Mouse (Mus musculus) limb, embryonic 14.5 days (tissue): ENCODE measurements around the gene Rmdn2. TPM values are rescaled to one million over a fixed set of nuclear protein-coding genes. Genes with fewer than 3 reads are reported as not detected.

Experiments
- ATAC-seq: fragments of 200-750 bp; cut with Nextera tagmentation; 2 replicates; pipeline ENCODE4 v1.8.0; 2017; ENCODE audit warnings: low read depth, moderate number of reproducible peaks, moderate TSS enrichment; ENCODE audit not compliant: low FRiP score
- DNase-seq: peaks from one replicate; pipeline ENCODE4 v3.0.0-alpha.2; 2015; ENCODE audit warnings: low spot score
- H3K27ac ChIP-seq: fragments of 300-500 bp; sonication (generic); replicated peaks from 2 replicates; pipeline ENCODE4 v1.5.1; 2014; ENCODE audit warnings: low read depth, mild to moderate bottlenecking, low read length, moderate library complexity, mixed read lengths
- H3K27me3 ChIP-seq: fragments of 300-500 bp; sonication (generic); 2 replicates; pipeline ENCODE4 v1.6.1; 2014; ENCODE audit warnings: low read length, mixed read lengths; ENCODE audit not compliant: control insufficient read depth, insufficient read depth
- H3K36me3 ChIP-seq: fragments of 300-500 bp; sonication (generic); 2 replicates; pipeline ENCODE4 v1.6.1; 2014; ENCODE audit warnings: mild to moderate bottlenecking, low read length, moderate library complexity, mixed read lengths; ENCODE audit not compliant: control insufficient read depth, insufficient read depth
- H3K4me1 ChIP-seq: fragments of 300-500 bp; sonication (generic); 2 replicates; pipeline ENCODE4 v1.6.1; 2014; ENCODE audit warnings: antibody characterized with exemption, low read length, mixed read lengths; ENCODE audit not compliant: control insufficient read depth, insufficient read depth
- H3K4me2 ChIP-seq: fragments of 300-500 bp; sonication (generic); replicated peaks from 2 replicates; pipeline ENCODE4 v1.6.1; 2014; ENCODE audit warnings: low read depth, mild to moderate bottlenecking, low read length, moderate library complexity; ENCODE audit not compliant: severe bottlenecking
- H3K4me3 ChIP-seq: fragments of 300-500 bp; sonication (generic); replicated peaks from 2 replicates; pipeline ENCODE4 v1.5.1; 2014; ENCODE audit warnings: low read length
- H3K9ac ChIP-seq: fragments of 300-500 bp; sonication (generic); 2 replicates; pipeline ENCODE4 v1.6.1; 2014; ENCODE audit warnings: mild to moderate bottlenecking, low read depth, low read length, moderate library complexity; ENCODE audit not compliant: severe bottlenecking
- H3K9me3 ChIP-seq: fragments of 300-500 bp; sonication (generic); 2 replicates; pipeline ENCODE4 v1.6.1; 2016; ENCODE audit warnings: low read length; ENCODE audit not compliant: control insufficient read depth
- POLR2A ChIP-seq: fragments of 200-500 bp; IDR thresholded peaks from 2 replicates; pipeline ENCODE4 v1.8.0; 2012; ENCODE audit warnings: inconsistent platforms, mild to moderate bottlenecking, moderate library complexity, borderline replicate concordance; ENCODE audit not compliant: insufficient read depth, insufficient read length; ENCODE audit errors: extremely low read depth
- WGBS: fragments of 180-500 bp; shearing (Covaris S2); extraction: QIAGEN DNeasy Blood & Tissue Kit; methylation state at CpG from one replicate; pipeline ENCODE4 v1.1.7; 2014; 5-methylcytosine and 5-hydroxymethylcytosine counted together
- polyA plus RNA-seq, 2 experiments: library from polyadenylated mRNA; depleted of rRNA in 1 of 2; stranded (reverse) in 1 of 2; unstranded in 1 of 2; fragments of >200 nt; fragmentation: Nextera tagmentation in 1 of 2; extraction: Ambion mirVana in 1 of 2; gene quantifications; 2 replicates each; pipeline versions ENCODE4 v1.2.1 to v1.2.3; 2012 to 2014

Rmdn2 gene
- polyA plus RNA-seq, 2 experiments, result 7.6 to 10.7 TPM

DNA sequence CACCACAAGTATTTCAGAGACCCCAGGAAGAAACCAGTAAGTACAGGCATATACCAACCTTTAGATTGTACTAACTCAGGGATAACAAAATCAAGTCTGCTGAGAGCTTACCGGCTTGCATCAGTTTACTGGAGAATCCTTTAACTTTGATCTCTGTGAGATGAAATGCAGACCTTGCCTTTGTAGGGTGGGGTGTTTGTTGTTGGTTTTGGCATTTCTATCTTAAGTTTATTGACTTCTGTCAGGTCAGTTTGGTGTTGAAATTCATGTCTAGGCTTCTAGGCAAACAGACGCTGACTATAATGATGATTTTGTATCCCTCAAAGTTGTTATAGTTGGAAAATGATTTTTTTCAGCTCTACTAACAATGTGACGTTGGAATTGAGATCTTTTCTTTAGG, 12.2 kb downstream of the Rmdn2 start:
- H3K9me3 ChIP-seq, result no peaks in the 10 kb centered on the region
- DNase-seq (no peak), ATAC-seq (no peak)
- H3K4me1 ChIP-seq, result no peaks in the 10 kb centered on the region
- H3K36me3 ChIP-seq, result no peaks in the 10 kb centered on the region
- no peak overlapping the region for H3K4me2 ChIP-seq
- 57% methylated on average over 3 of the region's 3 CpGs for WGBS
- no peak overlapping the region for H3K4me3 ChIP-seq
- no peak for TF ChIP-seq POLR2A
- H3K27me3 ChIP-seq, result no peaks in the 10 kb centered on the region
- no peak overlapping the region for H3K27ac ChIP-seq
- H3K9ac ChIP-seq, result no peak overlapping the region

DNA sequence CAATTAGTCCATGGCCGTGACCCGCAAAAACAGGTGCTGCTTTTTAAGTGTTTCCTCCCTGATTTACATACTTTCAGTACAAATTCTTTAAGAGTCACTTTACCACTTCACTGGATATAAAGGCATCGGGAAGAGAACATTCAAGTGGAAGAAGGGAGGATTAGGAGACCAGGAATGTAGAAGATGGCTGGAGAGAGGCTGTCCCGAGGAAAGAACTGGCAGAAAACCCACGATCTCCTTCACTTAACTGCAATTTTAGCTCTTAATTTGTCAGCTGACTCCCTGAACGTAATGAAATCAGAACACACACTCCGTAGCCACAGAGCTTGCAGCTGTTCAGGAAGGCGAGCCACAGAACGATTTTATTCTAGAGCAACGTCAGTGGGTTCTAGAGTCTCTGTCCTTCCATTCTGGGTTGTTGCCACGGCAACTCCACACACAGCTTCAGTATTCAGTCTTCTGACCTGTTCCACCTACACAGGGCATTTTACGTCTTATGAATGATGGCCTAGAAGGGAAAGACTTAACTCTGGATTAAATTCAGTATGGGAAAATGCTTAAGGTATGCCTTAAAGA, 14.7 kb downstream of the Rmdn2 start:
- ATAC-seq (no peak), DNase-seq (no peak)
- no peaks in the 10 kb centered on the region for H3K36me3 ChIP-seq
- no peak overlapping the region for H3K9ac ChIP-seq
- WGBS, result 67% methylated on average over 12 of the region's 12 CpGs
- H3K27me3 ChIP-seq, result no peaks in the 10 kb centered on the region
- H3K4me3 ChIP-seq, result no peak overlapping the region
- no peak for TF ChIP-seq POLR2A
- H3K4me1 ChIP-seq, result no peaks in the 10 kb centered on the region
- H3K27ac ChIP-seq, result no peak overlapping the region
- H3K9me3 ChIP-seq, result no peaks in the 10 kb centered on the region
- H3K4me2 ChIP-seq, result no peak overlapping the region

- WGBS, result 84% methylated on average over 4 of the region's 4 CpGs
- H3K36me3 ChIP-seq, result no peaks in the 10 kb centered on the region
- no peaks in the 10 kb centered on the region for H3K4me1 ChIP-seq
- ATAC-seq (no peak), DNase-seq (no peak)
- no peak overlapping the region for H3K27ac ChIP-seq
- H3K27me3 ChIP-seq, result no peaks in the 10 kb centered on the region
- no peak for TF ChIP-seq POLR2A
- no peaks in the 10 kb centered on the region for H3K9me3 ChIP-seq
- no peak overlapping the region for H3K9ac ChIP-seq
- no peak overlapping the region for H3K4me2 ChIP-seq
- H3K4me3 ChIP-seq, result no peak overlapping the region
These were observed 38.2 kb downstream of the Rmdn2 start for GRCm38 (mm10) chr17:79649893-79650292.

GRCm38 (mm10) chr17:79650297-79650696, 38.6 kb downstream of the Rmdn2 start:
- H3K27ac ChIP-seq, result no peak overlapping the region
- no peak overlapping the region for H3K4me2 ChIP-seq
- WGBS, result 91% methylated on average over 5 of the region's 5 CpGs
- H3K4me3 ChIP-seq, result no peak overlapping the region
- H3K9ac ChIP-seq, result no peak overlapping the region
- TF ChIP-seq POLR2A, result no peak
- DNase-seq (no peak), ATAC-seq (no peak)
- H3K9me3 ChIP-seq, result no peaks in the 10 kb centered on the region
- no peaks in the 10 kb centered on the region for H3K27me3 ChIP-seq
- no peaks in the 10 kb centered on the region for H3K4me1 ChIP-seq
- no peaks in the 10 kb centered on the region for H3K36me3 ChIP-seq

DNA sequence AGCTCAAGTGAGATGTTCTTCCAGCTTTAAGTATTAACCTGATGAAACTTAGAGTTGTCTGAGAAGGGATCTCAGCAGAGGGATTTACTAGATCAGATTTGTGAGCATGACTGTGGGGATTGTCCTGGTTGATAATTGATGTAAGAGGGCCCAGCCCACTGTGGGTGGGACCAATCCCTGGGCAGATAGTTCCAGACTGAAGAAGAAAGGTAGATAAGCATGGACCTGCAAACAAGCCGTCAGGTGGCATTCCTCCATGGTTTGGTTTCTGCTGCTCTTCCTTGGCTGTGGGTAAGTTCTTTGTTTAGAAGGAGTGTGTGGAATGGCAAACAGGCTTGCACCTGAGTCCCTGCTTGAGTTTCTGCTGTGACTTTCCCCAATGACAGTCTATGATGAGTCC, 41.5 kb downstream of the Rmdn2 start:
- H3K4me1 ChIP-seq, result no peaks in the 10 kb centered on the region
- no peak overlapping the region for H3K27ac ChIP-seq
- DNase-seq, result no peak
- no peak for TF ChIP-seq POLR2A
- H3K36me3 ChIP-seq, result no peaks in the 10 kb centered on the region
- H3K9ac ChIP-seq, result no peak overlapping the region
- 80% methylated on average over 1 of the region's 1 CpGs for WGBS
- no peak overlapping the region for H3K4me2 ChIP-seq
- H3K4me3 ChIP-seq, result no peak overlapping the region
- H3K27me3 ChIP-seq, result no peaks in the 10 kb centered on the region
- no peak for ATAC-seq
- no peaks in the 10 kb centered on the region for H3K9me3 ChIP-seq

GRCm38 (mm10) chr17:79654187-79654586, 42.5 kb downstream of the Rmdn2 start:
- Histone ChIP-seq H3K4me3 (no peak overlapping the region), H3K27ac (no peak overlapping the region), H3K9me3 (no peaks in the 10 kb centered on the region), H3K27me3 (no peaks in the 10 kb centered on the region), H3K4me2 (no peak overlapping the region), H3K36me3 (no peaks in the 10 kb centered on the region), H3K4me1 (no peaks in the 10 kb centered on the region), H3K9ac (no peak overlapping the region)
- no peak for DNase-seq
- no peak for ATAC-seq
- 75% methylated on average over 3 of the region's 3 CpGs for WGBS
- no peak for TF ChIP-seq POLR2A
